Mouse (Mus musculus) adrenal gland, postnatal 4 days (tissue): Measurements from ENCODE around the gene Vmn1r211. TPM values are rescaled to one million over a fixed set of nuclear protein-coding genes. Genes with fewer than 3 reads are reported as not detected.
"Not testable (repeated sequence)": the region's sequence is repeated elsewhere in the genome, so short reads cannot be mapped to it uniquely, and the experiment has no call there.

ENCODE experiments used
- DNase-seq, 2 experiments: peaks; one replicate each; pipeline ENCODE4 v3.0.0; 2021 to 2022; ENCODE audit warnings: low spot score in 2 of 2, mixed read lengths in 2 of 2
- long read RNA-seq, 2 experiments: library from polyadenylated mRNA; stranded (forward); transcript quantifications; one replicate each; pipeline ENCODE4 v2.0.0; 2021
- total RNA-seq, 2 experiments: library from RNA; stranded (reverse); gene quantifications; 2 replicates each; pipeline ENCODE4 v1.2.3; 2021

Gene Vmn1r211
- total RNA-seq, result not detected
- long read RNA-seq, experiment 1, result 0 reads
- long read RNA-seq, experiment 2, result 0 reads

DNA sequence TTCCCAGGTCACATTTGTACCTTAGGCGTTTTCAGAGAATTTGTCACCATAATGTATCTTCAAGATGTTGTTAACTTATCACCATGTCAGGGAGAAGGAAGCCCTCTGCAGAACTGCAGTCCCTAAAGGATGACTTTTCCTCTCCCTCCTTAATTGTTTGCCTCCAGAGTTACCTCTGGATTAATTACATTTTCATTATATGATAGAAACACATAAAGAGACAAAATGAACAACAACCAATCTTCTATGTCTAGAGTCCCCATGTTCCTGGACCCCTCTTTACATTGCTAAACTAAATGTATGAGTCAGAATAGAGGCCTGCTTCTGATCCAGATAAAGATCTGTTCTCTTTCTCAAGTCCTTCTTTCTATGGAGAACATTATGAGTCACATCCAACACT lies at the start of gene Vmn1r211:
Gene Vmn1r211, minus strand, starts transcription at position 101 of the 400 bp plus-strand sequence.
- no peak for DNase-seq

DNA sequence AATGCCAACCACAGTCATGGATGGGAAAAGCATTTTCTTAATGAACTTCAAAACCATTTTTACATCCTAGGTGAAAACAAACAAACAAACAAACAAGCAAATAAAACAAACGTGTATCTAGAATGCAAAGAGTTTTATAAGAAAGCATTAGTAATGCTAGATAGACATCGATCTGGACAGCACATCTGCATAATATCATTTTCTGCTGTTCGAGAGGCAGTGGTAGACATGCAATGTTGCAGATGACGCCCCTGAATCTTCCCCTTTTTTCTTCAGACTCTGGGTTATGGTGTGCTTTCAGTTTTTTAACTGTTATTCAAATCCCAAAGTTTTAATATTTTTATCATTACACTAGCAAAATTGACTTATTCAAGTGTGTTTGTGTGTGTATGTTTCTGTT lies 26.7 kb upstream of the Vmn1r211 start, which contains the start of gene Vmn1r212:
Gene Vmn1r212, minus strand, starts transcription at position 101 of the 400 bp plus-strand sequence.
- DNase-seq, result no peak

DNA sequence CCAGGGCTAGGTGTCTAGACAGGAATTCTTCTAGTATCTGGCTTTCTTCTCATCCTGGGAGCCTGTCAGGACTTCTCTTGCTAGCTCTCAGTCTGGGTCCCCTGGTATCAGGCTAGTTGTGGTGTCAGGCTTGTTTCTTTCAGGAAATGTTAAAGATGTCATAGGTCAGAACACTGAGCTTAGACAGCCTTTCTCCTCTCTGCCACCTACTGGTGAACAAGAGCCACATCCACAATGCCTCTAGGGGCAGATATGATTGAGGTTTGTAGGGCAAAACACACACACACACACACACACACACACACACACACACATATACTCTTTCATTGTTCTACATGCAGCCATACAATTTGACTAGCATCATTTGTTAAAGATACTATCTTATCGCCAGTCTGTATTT lies 21.9 kb upstream of the Vmn1r211 start:
- no peak for DNase-seq

DNA sequence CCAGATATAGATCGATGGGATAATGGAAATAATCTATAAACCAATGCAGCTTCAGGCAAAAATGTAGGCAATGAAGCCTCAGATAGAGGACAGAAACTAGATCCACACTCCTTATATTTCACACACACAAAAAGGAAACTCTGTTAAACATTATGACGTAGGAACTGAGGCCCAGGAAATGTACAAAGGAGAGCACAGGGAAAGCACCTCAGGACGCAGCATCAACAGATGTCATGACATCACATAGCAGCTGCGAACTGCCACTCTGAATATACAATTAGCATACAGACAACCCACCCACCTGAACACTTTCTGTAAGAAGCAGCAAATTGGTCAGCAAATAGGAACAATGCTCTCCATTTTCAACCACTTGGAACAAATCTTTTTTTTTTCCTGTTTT lies 2.6 kb downstream of the Vmn1r211 start:
- DNase-seq, result no peak

- DNase-seq, result no peak
Measured at GRCm38 (mm10) chr13:22846798-22847197, 10.6 kb downstream of the Vmn1r211 start.

GRCm38 (mm10) chr13:22844304-22844703 lies 13.1 kb downstream of the Vmn1r211 start:
- DNase-seq, result not testable (repeated sequence)

- no peak for DNase-seq
Measured at GRCm38 (mm10) chr13:22831248-22831647, 26.1 kb downstream of the Vmn1r211 start, which contains the start of gene Vmn1r210. Vmn1r210 (minus strand) TSS chr13:22831348.

DNA sequence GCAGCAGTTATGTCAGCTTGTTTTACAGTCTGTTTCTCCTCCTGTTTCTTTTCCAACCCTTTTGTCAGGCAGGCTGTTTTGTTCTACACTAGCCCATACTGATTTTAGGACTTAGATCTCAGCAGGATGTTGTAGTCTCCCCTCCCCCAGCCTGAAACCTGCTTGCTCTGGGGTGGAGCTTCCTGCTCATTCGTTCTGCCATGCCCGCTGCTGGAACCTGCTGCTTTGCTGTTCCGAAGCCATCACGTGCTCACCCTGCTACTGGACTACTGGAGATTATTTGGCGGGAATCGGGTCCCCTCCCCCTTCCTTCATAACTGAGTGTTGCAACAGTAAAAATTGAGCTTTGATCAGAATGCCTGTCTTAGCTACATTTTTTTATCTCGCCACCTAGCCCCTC lies 28.0 kb downstream of the Vmn1r211 start:
- DNase-seq, result not testable (repeated sequence)

GRCm38 (mm10) chr13:22821601-22822000 lies 35.8 kb downstream of the Vmn1r211 start:
- not testable (repeated sequence) for DNase-seq

- DNase-seq, result not testable (repeated sequence)
Measured at GRCm38 (mm10) chr13:22809582-22809981, 47.8 kb downstream of the Vmn1r211 start, which contains the start of gene Vmn1r209. Vmn1r209 (minus strand) TSS chr13:22809682.

Other genes starting within 250 kb of the Vmn1r211 start
- gene Vmn1r206, start 233.3 kb downstream of the Vmn1r211 start, total RNA-seq, result not detected
- not detected for gene Vmn1r207-ps, start 127.9 kb downstream of the Vmn1r211 start, total RNA-seq
- not detected for gene Vmn1r208, start 80.2 kb downstream of the Vmn1r211 start, total RNA-seq
- gene Vmn1r209, start 47.9 kb downstream of the Vmn1r211 start, total RNA-seq, result under 1 TPM in 1 of 2 experiments, not detected in 1; 0.06 TPM
- gene Vmn1r210, start 26.2 kb downstream of the Vmn1r211 start, total RNA-seq, result not detected
- gene Vmn1r212, start 26.6 kb upstream of the Vmn1r211 start, total RNA-seq, result not detected
- not detected for gene Vmn1r213, start 150.1 kb upstream of the Vmn1r211 start, total RNA-seq
- not detected for gene Vmn1r214, start 172.9 kb upstream of the Vmn1r211 start, total RNA-seq
- not detected for gene Vmn1r215, start 210.5 kb upstream of the Vmn1r211 start, total RNA-seq